12 mouse cellular contexts compared by ENCODE assay signal in the genomic region with DNA sequence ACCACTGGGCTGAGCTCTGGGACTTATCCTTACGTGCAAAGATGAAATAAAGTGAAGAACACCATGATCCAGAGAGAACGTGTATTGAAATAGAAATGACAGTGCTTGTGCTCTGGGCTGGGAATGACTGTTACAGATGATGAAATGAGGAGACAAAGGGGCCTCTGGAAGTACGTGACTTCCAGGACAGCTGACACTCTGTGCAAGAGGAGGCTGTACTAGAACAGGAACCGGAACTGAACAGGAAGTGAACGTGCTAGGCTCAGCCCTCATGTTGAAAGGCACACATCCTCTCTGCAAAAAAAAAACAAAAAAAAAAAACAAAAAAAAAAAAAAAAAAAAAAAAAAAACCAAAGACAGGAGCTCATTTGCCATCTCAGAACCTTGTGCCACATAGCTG.
DNase-seq lines count a peak whose midpoint lies in the region; ATAC-seq and TF ChIP-seq lines count a peak whose summit lies in the region.
"Had no signal": no experiment of that assay in that cellular context is flagged by ENCODE, and none has a peak within 500 bp of the region (broad histone marks: within the 10 kb centered on the region; RNA-seq: fewer than 3 reads in every experiment).

No protein-coding gene starts in this region.

- TF ChIP-seq POLR2A in lung, adult 2 months (IDR thresholded peaks at IDR 0.05; ENCODE audit: borderline replicate concordance, extremely low read depth, low read depth, low read length): no peak

- H3K4me2 ChIP-seq in lung, embryonic 15.5 days: no peak overlapping the region
- H3K4me2 ChIP-seq: heart, embryonic 13.5 days; limb, embryonic 13.5 days; midbrain, embryonic 12.5 days had no signal

- 54% methylated on average over 5 of the region's 5 CpGs for WGBS in lung, embryonic 15.5 days
- WGBS in lung, adult 2 months: 49% methylated on average over 5 of the region's 5 CpGs

- no peak for TF ChIP-seq CTCF in lung, adult 2 months (IDR thresholded peaks at IDR 0.05; ENCODE audit: insufficient read depth, low read length)

- H3K4me3 ChIP-seq in lung, embryonic 15.5 days: no peak overlapping the region
- H3K4me3 ChIP-seq in lung, adult 2 months (replicated peaks; ENCODE audit: extremely low read depth, low read depth, low read length): no peak overlapping the region
- H3K4me3 ChIP-seq: erythroblast, embryonic 14.5 days; heart, embryonic 13.5 days; limb, embryonic 13.5 days; midbrain, embryonic 12.5 days had no signal

- peak overlapping the region; percentile 61 for H3K27ac ChIP-seq in lung, embryonic 15.5 days
- H3K27ac ChIP-seq: heart, embryonic 13.5 days; limb, embryonic 13.5 days; midbrain, embryonic 12.5 days had no signal

- no peaks in the 10 kb centered on the region for H3K9me3 ChIP-seq in lung, embryonic 15.5 days
- H3K9me3 ChIP-seq: heart, embryonic 13.5 days; limb, embryonic 13.5 days; midbrain, embryonic 12.5 days had no signal

- H3K9ac ChIP-seq in lung, embryonic 15.5 days: no peak overlapping the region
- H3K9ac ChIP-seq: heart, embryonic 13.5 days; limb, embryonic 13.5 days; midbrain, embryonic 12.5 days had no signal

- ATAC-seq in lung, embryonic 15.5 days (ENCODE audit: borderline replicate concordance, extremely low read depth, low FRiP score, low TSS enrichment): no peak
- peak; percentile 92 for ATAC-seq in activated CD4-positive, CD25-positive, alpha-beta regulatory T cell, adult 4 months
- peak; percentile 84 for ATAC-seq in megakaryocyte, adult 5-6 weeks (ENCODE audit: poor library complexity, severe bottlenecking)

- DNase-seq in lung, adult 2 months: no peak
- peak; percentile 33 to 55 for DNase-seq in thymus, postnatal 36 days
- DNase-seq in layer of hippocampus, postnatal 25 days (ENCODE audit: extremely low spot score in 1 of 2, low spot score in 1 of 2): no peak
- no peak for DNase-seq in urinary bladder, adult 2 months (ENCODE audit: low spot score)
- DNase-seq: kidney, adult 11 months had no signal

- H3K27me3 ChIP-seq in lung, embryonic 15.5 days: no peaks in the 10 kb centered on the region
- H3K27me3 ChIP-seq: heart, embryonic 13.5 days; limb, embryonic 13.5 days; midbrain, embryonic 12.5 days had no signal

- H3K36me3 ChIP-seq in lung, embryonic 15.5 days: no peaks in the 10 kb centered on the region
- H3K36me3 ChIP-seq: heart, embryonic 13.5 days; limb, embryonic 13.5 days; midbrain, embryonic 12.5 days had no signal

- H3K4me1 ChIP-seq in lung, embryonic 15.5 days: peaks cover 40% of the 10 kb centered on the region
- no peaks in the 10 kb centered on the region for H3K4me1 ChIP-seq in lung, adult 2 months (ENCODE audit: control insufficient read depth, insufficient read depth, low read length)
- H3K4me1 ChIP-seq: midbrain, embryonic 12.5 days had no signal

Comparison
In these comparisons a context has a peak if more than half of its experiments do, and no peak if none do; other contexts are left out.
1. DNase-seq: peak in thymus, postnatal 36 days (2 of 2); none in lung, adult 2 months (single experiment), layer of hippocampus, postnatal 25 days (0 of 2) and urinary bladder, adult 2 months (single experiment).